Mouse (Mus musculus): ENCODE data around the gene Tex14.

- TF ChIP-seq FOSL1 (IDR thresholded peaks at IDR 0.05; ENCODE audit: insufficient read depth, low read length, poor library complexity, severe bottlenecking), result no peak
- TF ChIP-seq MYOG (IDR thresholded peaks at IDR 0.05; ENCODE audit: control insufficient read depth, extremely low read depth, insufficient read length), result no peak
- TF ChIP-seq CTCF (IDR thresholded peaks at IDR 0.05; ENCODE audit: control insufficient read depth, insufficient read depth, insufficient read length), result no peak
- TF ChIP-seq USF1 (IDR thresholded peaks at IDR 0.05; ENCODE audit: low read depth), result no peak
These were observed 101.6 kb downstream of the Tex14 start for GRCm38 (mm10) chr11:87506502-87506901.

All from C2C12 (cell line).